Mouse (Mus musculus) ES-Bruce4 (cell line): ENCODE data around the gene Ttc7b.

Experiments used
- CTCF ChIP-seq: IDR thresholded peaks from one replicate; pipeline ENCODE4 v1.8.1; 2011; ENCODE audit warnings: low read depth, low read length
- EP300 ChIP-seq: IDR thresholded peaks from 2 replicates; pipeline ENCODE4 v1.6.1; 2011; ENCODE audit warnings: low read depth, low read length; ENCODE audit not compliant: insufficient read depth
- POLR2A ChIP-seq: IDR thresholded peaks from one replicate; pipeline ENCODE4 v1.8.1; 2011; ENCODE audit warnings: low read length; ENCODE audit not compliant: insufficient read depth

DNA sequence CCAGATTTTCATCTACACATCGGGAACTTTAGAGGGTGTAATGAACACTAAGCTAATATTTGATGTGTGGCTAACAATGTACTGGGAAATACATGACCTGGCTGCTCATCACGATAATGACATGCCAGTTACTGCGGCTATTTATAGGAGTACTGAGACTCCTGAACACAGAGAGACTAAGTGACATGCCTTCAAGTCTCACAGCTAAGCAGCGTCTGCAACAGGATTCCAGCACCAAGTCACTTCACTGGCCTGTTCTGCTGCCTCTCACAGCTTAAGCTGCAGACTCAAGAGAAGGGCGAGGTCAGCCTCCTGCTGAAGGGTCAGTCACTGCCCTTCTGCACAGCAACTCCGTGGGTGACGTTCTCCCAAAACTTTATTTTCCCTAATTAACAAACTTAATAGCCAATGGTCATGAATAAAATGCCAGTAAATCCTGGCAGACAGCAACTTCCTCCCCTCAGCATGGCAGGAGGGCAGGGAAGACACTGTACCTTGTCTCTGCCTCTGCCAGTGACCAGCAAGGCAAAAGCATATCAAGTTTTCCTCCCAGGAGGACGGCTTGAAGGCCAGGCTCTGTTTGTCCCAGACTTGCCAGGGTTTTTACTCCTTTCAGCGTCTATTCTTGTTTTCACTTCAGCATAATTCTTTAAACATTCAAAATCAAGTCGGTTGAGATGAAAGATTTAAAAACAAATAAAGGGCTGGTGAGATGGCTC, 64.2 kb downstream of the Ttc7b start:
- TF ChIP-seq POLR2A (no peak), CTCF (no peak), EP300 (no peak)
